Mouse (Mus musculus): ENCODE results near the gene Rai14.

Rai14 gene

GRCm38 (mm10) chr15:10646297-10646696 lies 68.1 kb downstream of the Rai14 start:
- no peak for DNase-seq

GRCm38 (mm10) chr15:10645101-10645500 lies 69.3 kb downstream of the Rai14 start:
- DNase-seq: no peak

GRCm38 (mm10) chr15:10643819-10644218 lies 70.6 kb downstream of the Rai14 start:
- DNase-seq: no peak

GRCm38 (mm10) chr15:10643224-10643623 lies 71.2 kb downstream of the Rai14 start:
- no peak for DNase-seq

GRCm38 (mm10) chr15:10642419-10642818 lies 72.0 kb downstream of the Rai14 start:
- no peak for DNase-seq

GRCm38 (mm10) chr15:10640721-10641120 lies 73.7 kb downstream of the Rai14 start:
- DNase-seq: no peak

GRCm38 (mm10) chr15:10637251-10637793 lies 77.1 kb downstream of the Rai14 start:
- no peak for DNase-seq

GRCm38 (mm10) chr15:10636844-10637243 lies 77.6 kb downstream of the Rai14 start:
- no peak for DNase-seq

GRCm38 (mm10) chr15:10635121-10635520 lies 79.3 kb downstream of the Rai14 start:
- no peak for DNase-seq

- no peak for DNase-seq
Measured at GRCm38 (mm10) chr15:10634176-10634575, 80.2 kb downstream of the Rai14 start.

- no peak for DNase-seq
Measured at GRCm38 (mm10) chr15:10633381-10633780, 81.0 kb downstream of the Rai14 start.

- DNase-seq: no peak
Measured at GRCm38 (mm10) chr15:10632581-10632980, 81.8 kb downstream of the Rai14 start.

- no peak for DNase-seq
Measured at GRCm38 (mm10) chr15:10632060-10632459, 82.4 kb downstream of the Rai14 start.

GRCm38 (mm10) chr15:10631541-10631940 lies 82.9 kb downstream of the Rai14 start:
- no peak for DNase-seq

- no peak for DNase-seq
Measured at GRCm38 (mm10) chr15:10628980-10629346, 85.5 kb downstream of the Rai14 start.

- DNase-seq: no peak
Measured at GRCm38 (mm10) chr15:10628131-10628979, 86.1 kb downstream of the Rai14 start.

- DNase-seq: no peak
Measured at GRCm38 (mm10) chr15:10623571-10624227, 90.7 kb downstream of the Rai14 start.

GRCm38 (mm10) chr15:10621194-10621593 lies 93.2 kb downstream of the Rai14 start:
- no peak for DNase-seq

GRCm38 (mm10) chr15:10619678-10620077 lies 94.7 kb downstream of the Rai14 start:
- DNase-seq: no peak

GRCm38 (mm10) chr15:10618276-10618675 lies 96.1 kb downstream of the Rai14 start:
- no peak for DNase-seq

- no peak for DNase-seq
Measured at GRCm38 (mm10) chr15:10616001-10616400, 98.4 kb downstream of the Rai14 start.

- DNase-seq: no peak
Measured at GRCm38 (mm10) chr15:10611040-10611439, 103.4 kb downstream of the Rai14 start.

- DNase-seq: no peak
Measured at GRCm38 (mm10) chr15:10609107-10609506, 105.3 kb downstream of the Rai14 start.

- no peak for DNase-seq
Measured at GRCm38 (mm10) chr15:10608508-10609098, 105.8 kb downstream of the Rai14 start.

All from lung, adult 18-20 months (tissue).